Mouse (Mus musculus): ENCODE data around the gene Ldhd. TPM values are rescaled to one million over a fixed set of nuclear protein-coding genes. Genes with fewer than 3 reads are reported as not detected.
A peak's percentile ranks its signal among the peaks of the same experiment; 100 is the strongest.

Gene Ldhd
- polyA plus RNA-seq, 1 experiment from 2014 or later = 1.5 TPM

DNA sequence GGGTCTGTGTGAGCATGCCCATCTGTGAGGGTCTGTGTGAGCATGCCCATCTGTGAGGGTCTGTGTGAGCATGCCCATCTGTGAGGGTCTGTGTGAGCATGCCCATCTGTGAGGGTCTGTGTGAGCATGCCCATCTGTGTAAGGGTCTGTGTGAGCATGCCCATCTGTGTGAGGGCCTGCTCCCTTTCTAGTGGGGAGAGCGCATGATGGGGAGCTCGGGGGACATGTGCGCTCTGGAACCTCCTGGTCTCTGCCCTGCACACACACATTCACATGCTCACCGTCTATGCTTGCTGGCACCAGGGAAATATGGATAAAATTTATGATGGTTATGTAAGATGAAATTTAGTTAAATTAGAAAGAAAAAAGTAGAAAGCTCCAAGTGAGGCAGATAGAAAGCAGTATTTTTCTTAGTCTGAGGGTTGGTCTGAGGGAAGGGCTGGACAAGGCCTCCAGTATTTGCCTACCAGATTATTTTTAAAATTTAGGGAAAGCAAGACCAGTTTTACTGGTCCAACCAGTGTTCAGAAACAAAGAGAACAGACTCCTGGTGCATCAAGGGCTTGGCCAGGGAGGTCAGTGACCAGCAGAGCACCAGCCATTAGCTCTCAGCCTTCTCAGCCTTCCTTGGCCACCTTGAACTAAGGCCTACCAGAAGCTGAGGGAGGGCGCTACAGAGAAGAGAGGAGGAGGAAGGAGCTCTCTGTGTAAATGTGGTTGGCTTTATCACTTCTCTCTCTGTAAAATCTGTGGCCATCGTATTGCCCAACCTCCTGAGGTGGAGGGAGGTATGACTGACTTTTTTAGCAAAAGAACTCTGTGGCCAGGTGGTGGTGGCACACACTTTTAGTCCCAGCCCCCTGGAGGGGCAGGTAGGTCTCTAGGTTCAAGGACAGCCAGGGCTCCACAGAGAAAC, 15.1 kb downstream of the Ldhd start:
- 74% methylated on average over 6 of the region's 6 CpGs for WGBS
- Histone ChIP-seq H3K4me1 (ENCODE audit: control insufficient read depth, insufficient read depth, low read length) (0 out of 2 replicates have a peak, but pooled peaks cover 3% of the 10 kb centered on the region), H3K27ac (ENCODE audit: low read length) (peak overlapping the region; percentile 1; the same call in 1 of the 2 replicates), H3K9ac (replicated peaks; ENCODE audit: low read depth, low read length) (no peak overlapping the region), H3K36me3 (ENCODE audit: control insufficient read depth, insufficient read depth, low read length) (peaks cover 5% of the 10 kb centered on the region; the same call in 1 of the 2 replicates), H3K4me2 (replicated peaks; ENCODE audit: low read depth, low read length) (no peak overlapping the region), H3K9me3 (ENCODE audit: control insufficient read depth, low read depth, low read length) (no peaks in the 10 kb centered on the region), H3K4me3 (ENCODE audit: low read depth, low read length) (no peak overlapping the region), H3K27me3 (ENCODE audit: control insufficient read depth, insufficient read depth, low read length) (no peaks in the 10 kb centered on the region)
- ATAC-seq (ENCODE audit: insufficient number of reproducible peaks, insufficient read depth, low FRiP score, low read depth) = no peak

DNA sequence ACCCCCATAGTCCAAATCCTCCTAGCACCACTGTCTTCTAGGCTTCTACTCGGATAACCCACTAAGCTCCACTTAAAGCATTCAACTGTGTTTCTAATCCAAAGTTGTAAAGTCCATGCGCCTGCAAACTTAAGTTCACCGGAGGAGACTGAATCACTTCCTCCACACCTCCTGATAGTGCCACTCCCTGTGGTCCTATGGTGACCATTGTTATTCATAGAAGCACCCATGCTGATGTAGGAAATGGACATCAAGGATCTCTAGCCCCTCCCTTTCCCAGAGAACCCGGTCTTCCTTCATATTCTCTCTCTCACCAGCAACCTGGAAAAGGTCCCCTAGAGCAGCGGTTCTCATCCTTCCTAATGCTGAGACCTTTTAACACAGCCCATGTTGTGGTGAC, 17.0 kb downstream of the Ldhd start:
- Histone ChIP-seq H3K4me2 (replicated peaks; ENCODE audit: low read depth, low read length) (no peak overlapping the region), H3K36me3 (ENCODE audit: control insufficient read depth, insufficient read depth, low read length) (peaks cover 5% of the 10 kb centered on the region; the same call in 1 of the 2 replicates), H3K27me3 (ENCODE audit: control insufficient read depth, insufficient read depth, low read length) (no peaks in the 10 kb centered on the region), H3K4me1 (ENCODE audit: control insufficient read depth, insufficient read depth, low read length) (0 out of 2 replicates have a peak, but pooled peaks cover 3% of the 10 kb centered on the region), H3K4me3 (ENCODE audit: low read depth, low read length) (no peak overlapping the region), H3K9ac (replicated peaks; ENCODE audit: low read depth, low read length) (no peak overlapping the region), H3K9me3 (ENCODE audit: control insufficient read depth, low read depth, low read length) (no peaks in the 10 kb centered on the region), H3K27ac (ENCODE audit: low read length) (no peak overlapping the region)
- no peak for ATAC-seq (ENCODE audit: insufficient number of reproducible peaks, insufficient read depth, low FRiP score, low read depth)
- WGBS = 74% methylated on average over 5 of the region's 5 CpGs

- Histone ChIP-seq H3K4me3 (ENCODE audit: low read depth, low read length) (no peak overlapping the region), H3K4me2 (replicated peaks; ENCODE audit: low read depth, low read length) (no peak overlapping the region), H3K9ac (replicated peaks; ENCODE audit: low read depth, low read length) (no peak overlapping the region), H3K9me3 (ENCODE audit: control insufficient read depth, low read depth, low read length) (no peaks in the 10 kb centered on the region), H3K36me3 (ENCODE audit: control insufficient read depth, insufficient read depth, low read length) (peaks cover 4% of the 10 kb centered on the region; the same call in 1 of the 2 replicates), H3K27me3 (ENCODE audit: control insufficient read depth, insufficient read depth, low read length) (no peaks in the 10 kb centered on the region), H3K27ac (ENCODE audit: low read length) (no peak overlapping the region), H3K4me1 (ENCODE audit: control insufficient read depth, insufficient read depth, low read length) (no peaks in the 10 kb centered on the region)
- ATAC-seq (ENCODE audit: insufficient number of reproducible peaks, insufficient read depth, low FRiP score, low read depth) = no peak
- WGBS = 86% methylated on average over 7 of the region's 7 CpGs
Observed at GRCm38 (mm10) chr8:111607414-111607813, 22.8 kb downstream of the Ldhd start.

- WGBS = 76% methylated on average over 9 of the region's 9 CpGs
Observed at GRCm38 (mm10) chr8:111606961-111607360, 23.2 kb downstream of the Ldhd start.

DNA sequence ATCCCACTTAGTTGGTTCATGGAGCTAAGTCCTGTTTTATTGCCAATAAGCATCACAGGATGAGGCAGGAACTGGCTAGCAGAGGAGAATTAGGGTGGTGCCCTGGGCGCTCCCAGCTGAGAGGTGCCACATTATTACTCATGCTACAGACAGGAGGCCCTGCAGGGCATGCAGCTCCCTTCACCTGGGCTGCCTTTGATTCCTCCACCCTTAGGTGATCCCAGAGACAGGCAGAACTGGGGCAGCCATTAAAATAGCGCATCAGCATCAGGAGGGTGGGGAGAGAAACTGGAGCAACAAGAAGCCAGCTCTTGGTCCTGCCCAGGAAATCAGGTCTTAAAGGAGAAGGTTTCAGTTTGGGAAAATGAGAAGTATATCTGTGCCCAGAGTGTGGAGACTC, 25.2 kb downstream of the Ldhd start:
- Histone ChIP-seq H3K4me2 (replicated peaks; ENCODE audit: low read depth, low read length) (no peak overlapping the region), H3K4me3 (ENCODE audit: low read depth, low read length) (no peak overlapping the region), H3K4me1 (ENCODE audit: control insufficient read depth, insufficient read depth, low read length) (no peaks in the 10 kb centered on the region), H3K36me3 (ENCODE audit: control insufficient read depth, insufficient read depth, low read length) (no peaks in the 10 kb centered on the region), H3K27me3 (ENCODE audit: control insufficient read depth, insufficient read depth, low read length) (no peaks in the 10 kb centered on the region), H3K9me3 (ENCODE audit: control insufficient read depth, low read depth, low read length) (no peaks in the 10 kb centered on the region), H3K27ac (ENCODE audit: low read length) (no peak overlapping the region), H3K9ac (replicated peaks; ENCODE audit: low read depth, low read length) (no peak overlapping the region)
- WGBS = 89% methylated on average over 2 of the region's 2 CpGs
- no peak for ATAC-seq (ENCODE audit: insufficient number of reproducible peaks, insufficient read depth, low FRiP score, low read depth)

More at GRCm38 (mm10) chr8:111606961-111607360, 23.2 kb downstream of the Ldhd start:
- Histone ChIP-seq H3K4me2 (replicated peaks; ENCODE audit: low read depth, low read length) (no peak overlapping the region), H3K27me3 (ENCODE audit: control insufficient read depth, insufficient read depth, low read length) (no peaks in the 10 kb centered on the region), H3K9ac (replicated peaks; ENCODE audit: low read depth, low read length) (no peak overlapping the region), H3K36me3 (ENCODE audit: control insufficient read depth, insufficient read depth, low read length) (no peaks in the 10 kb centered on the region), H3K4me3 (ENCODE audit: low read depth, low read length) (no peak overlapping the region), H3K4me1 (ENCODE audit: control insufficient read depth, insufficient read depth, low read length) (no peaks in the 10 kb centered on the region), H3K27ac (ENCODE audit: low read length) (no peak overlapping the region), H3K9me3 (ENCODE audit: control insufficient read depth, low read depth, low read length) (no peaks in the 10 kb centered on the region)
- no peak for ATAC-seq (ENCODE audit: insufficient number of reproducible peaks, insufficient read depth, low FRiP score, low read depth)

GRCm38 (mm10) chr8:111602050-111602449, 28.1 kb downstream of the Ldhd start:
- no peak for ATAC-seq (ENCODE audit: insufficient number of reproducible peaks, insufficient read depth, low FRiP score, low read depth)
- Histone ChIP-seq H3K36me3 (ENCODE audit: control insufficient read depth, insufficient read depth, low read length) (no peaks in the 10 kb centered on the region), H3K4me1 (ENCODE audit: control insufficient read depth, insufficient read depth, low read length) (peaks cover 7% of the 10 kb centered on the region; the same call in 1 of the 2 replicates), H3K4me2 (replicated peaks; ENCODE audit: low read depth, low read length) (no peak overlapping the region), H3K9me3 (ENCODE audit: control insufficient read depth, low read depth, low read length) (no peaks in the 10 kb centered on the region), H3K9ac (replicated peaks; ENCODE audit: low read depth, low read length) (no peak overlapping the region), H3K4me3 (ENCODE audit: low read depth, low read length) (no peak overlapping the region), H3K27me3 (ENCODE audit: control insufficient read depth, insufficient read depth, low read length) (no peaks in the 10 kb centered on the region), H3K27ac (ENCODE audit: low read length) (no peak overlapping the region)
- WGBS = 94% methylated on average over 4 of the region's 4 CpGs

DNA sequence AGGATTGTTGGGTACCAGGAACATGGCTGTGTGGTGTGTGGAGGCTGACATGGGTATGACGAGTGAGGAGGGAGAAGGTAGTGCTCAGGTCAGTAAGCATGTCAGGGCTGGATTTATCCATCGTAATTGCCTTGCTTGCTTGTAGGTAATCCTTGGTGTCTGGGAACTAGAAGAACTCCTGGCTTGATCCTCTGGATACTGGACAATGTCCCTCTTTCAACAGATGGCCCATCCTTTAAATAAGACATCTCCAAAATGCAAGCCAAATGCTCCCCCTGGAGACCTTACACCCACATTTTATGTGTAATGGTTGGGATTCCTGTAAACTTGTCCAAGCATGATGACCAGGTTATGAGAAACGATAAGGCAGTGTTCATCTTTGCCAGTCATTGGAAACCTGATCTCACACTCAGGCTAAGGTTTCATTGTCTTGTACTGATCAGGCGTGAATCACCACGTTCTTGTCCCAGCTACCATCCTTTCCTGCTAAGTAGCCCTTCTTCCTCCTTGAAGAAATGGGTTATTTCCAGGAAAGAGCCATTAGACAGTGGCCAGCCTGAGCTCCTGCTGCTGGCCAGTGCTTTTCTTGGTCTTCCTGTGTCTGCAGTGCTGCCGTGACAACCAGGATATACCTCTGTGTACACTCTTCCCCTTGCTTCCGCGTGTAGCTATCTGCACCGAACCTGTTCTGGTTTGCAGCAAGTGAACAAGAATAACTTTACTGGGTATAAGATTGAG, 30.3 kb downstream of the Ldhd start:
- Histone ChIP-seq H3K4me3 (ENCODE audit: low read depth, low read length) (no peak overlapping the region), H3K9ac (replicated peaks; ENCODE audit: low read depth, low read length) (no peak overlapping the region), H3K4me2 (replicated peaks; ENCODE audit: low read depth, low read length) (no peak overlapping the region), H3K27ac (ENCODE audit: low read length) (no peak overlapping the region), H3K9me3 (ENCODE audit: control insufficient read depth, low read depth, low read length) (no peaks in the 10 kb centered on the region), H3K27me3 (ENCODE audit: control insufficient read depth, insufficient read depth, low read length) (no peaks in the 10 kb centered on the region), H3K4me1 (ENCODE audit: control insufficient read depth, insufficient read depth, low read length) (peaks cover 22% of the 10 kb centered on the region), H3K36me3 (ENCODE audit: control insufficient read depth, insufficient read depth, low read length) (no peaks in the 10 kb centered on the region)
- WGBS = 82% methylated on average over 9 of the region's 9 CpGs
- ATAC-seq (ENCODE audit: insufficient number of reproducible peaks, insufficient read depth, low FRiP score, low read depth) = no peak

DNA sequence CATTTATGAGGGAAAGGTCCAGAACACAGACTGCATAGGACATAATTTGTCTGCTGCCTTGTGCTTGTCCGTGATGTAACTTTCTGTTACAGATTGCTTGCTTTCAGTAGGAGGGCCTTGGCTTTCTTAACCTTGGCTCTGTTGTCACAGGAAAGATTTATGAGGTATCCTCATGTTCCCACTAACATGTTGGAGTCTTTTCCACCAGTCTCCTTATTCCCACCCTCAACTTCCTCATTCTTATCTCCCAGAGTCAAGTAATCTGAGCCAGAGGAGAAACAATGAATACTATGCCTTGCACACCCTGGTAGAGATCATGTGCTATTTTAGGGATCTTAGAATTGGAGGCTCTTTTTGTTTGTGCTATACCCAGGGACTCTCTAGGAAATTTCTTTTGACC, 32.9 kb downstream of the Ldhd start:
- H3K9me3 ChIP-seq (ENCODE audit: control insufficient read depth, low read depth, low read length) = no peaks in the 10 kb centered on the region
- 5% methylated on average over 1 of the region's 1 CpGs for WGBS
- no peak overlapping the region for H3K9ac ChIP-seq (replicated peaks; ENCODE audit: low read depth, low read length)
- H3K27me3 ChIP-seq (ENCODE audit: control insufficient read depth, insufficient read depth, low read length) = no peaks in the 10 kb centered on the region
- H3K4me3 ChIP-seq (ENCODE audit: low read depth, low read length) = no peak overlapping the region
- H3K27ac ChIP-seq (ENCODE audit: low read length) = peak overlapping the region; percentile 66; the same call in 1 of the 2 replicates
- H3K36me3 ChIP-seq (ENCODE audit: control insufficient read depth, insufficient read depth, low read length) = no peaks in the 10 kb centered on the region
- no peak overlapping the region for H3K4me2 ChIP-seq (replicated peaks; ENCODE audit: low read depth, low read length)
- peaks cover 31% of the 10 kb centered on the region for H3K4me1 ChIP-seq (ENCODE audit: control insufficient read depth, insufficient read depth, low read length)
- peak; percentile 47; the same call in 1 of the 2 replicates for ATAC-seq (ENCODE audit: insufficient number of reproducible peaks, insufficient read depth, low FRiP score, low read depth)

All from stomach, embryonic 14.5 days (tissue).